Mouse (Mus musculus): Measurements from ENCODE around the gene Ankrd9.

GRCm38 (mm10) chr12:110953443-110953842, 25.4 kb downstream of the Ankrd9 start:
- TF ChIP-seq CTCF (IDR thresholded peaks at IDR 0.05; ENCODE audit: low read depth, low read length) (no peak), GATA1 (IDR thresholded peaks at IDR 0.05; ENCODE audit: borderline replicate concordance, low read length) (no peak), TAL1 (conservative IDR thresholded peaks at IDR 0.05; ENCODE audit: low read depth, low read length) (no peak), GATA2 (IDR thresholded peaks at IDR 0.05; ENCODE audit: borderline replicate concordance, low read depth, low read length) (no peak)
